Mouse (Mus musculus): ENCODE results near the gene Slc35d3. TPM values are rescaled to one million over a fixed set of nuclear protein-coding genes. Genes with fewer than 3 reads are reported as not detected.

The Slc35d3 gene
- polyA plus RNA-seq, 1 experiment: not detected

- H3ac ChIP-seq (ENCODE audit: control insufficient read depth, insufficient read length): no peak overlapping the region
- no peak overlapping the region for H3K4me3 ChIP-seq
- no peaks in the 10 kb centered on the region for H3K79me2 ChIP-seq (ENCODE audit: control insufficient read depth, insufficient read depth)
- TF ChIP-seq MAX (IDR thresholded peaks at IDR 0.05; ENCODE audit: low read depth) (no peak), TCF12 (IDR thresholded peaks at IDR 0.05; ENCODE audit: insufficient read depth, poor library complexity, severe bottlenecking) (no peak), MYOD1 (IDR thresholded peaks at IDR 0.05; ENCODE audit: control insufficient read depth in 1 of 3, insufficient read length in 2 of 3, low read depth in 2 of 3) (no peak), MYOG (IDR thresholded peaks at IDR 0.05; ENCODE audit: control insufficient read depth in 1 of 3, insufficient read depth in 1 of 3, insufficient read length in 2 of 3, low read depth in 2 of 3) (no peak), E2F4 (IDR thresholded peaks at IDR 0.05; ENCODE audit: insufficient read depth) (no peak), SRF (IDR thresholded peaks at IDR 0.05; ENCODE audit: control insufficient read depth, insufficient read length, low read depth) (no peak), POLR2AphosphoS2 (IDR thresholded peaks at IDR 0.05; ENCODE audit: insufficient read length, low read depth) (no peak), USF1 (IDR thresholded peaks at IDR 0.05; ENCODE audit: low read depth) (no peak), REST (IDR thresholded peaks at IDR 0.05; ENCODE audit: insufficient read depth, insufficient read length) (no peak), POLR2A (IDR thresholded peaks at IDR 0.05; ENCODE audit: insufficient read length, low read depth) (no peak)
- peaks cover 20% of the 10 kb centered on the region for H3K27me3 ChIP-seq (ENCODE audit: control insufficient read depth, insufficient read depth, insufficient read length)
- no peaks in the 10 kb centered on the region for H3K36me3 ChIP-seq (ENCODE audit: control insufficient read depth, insufficient read depth)
- H3K4me2 ChIP-seq (ENCODE audit: low read depth): no peak overlapping the region
These were observed 35.9 kb downstream of the Slc35d3 start for GRCm38 (mm10) chr10:19815371-19815770.

DNA sequence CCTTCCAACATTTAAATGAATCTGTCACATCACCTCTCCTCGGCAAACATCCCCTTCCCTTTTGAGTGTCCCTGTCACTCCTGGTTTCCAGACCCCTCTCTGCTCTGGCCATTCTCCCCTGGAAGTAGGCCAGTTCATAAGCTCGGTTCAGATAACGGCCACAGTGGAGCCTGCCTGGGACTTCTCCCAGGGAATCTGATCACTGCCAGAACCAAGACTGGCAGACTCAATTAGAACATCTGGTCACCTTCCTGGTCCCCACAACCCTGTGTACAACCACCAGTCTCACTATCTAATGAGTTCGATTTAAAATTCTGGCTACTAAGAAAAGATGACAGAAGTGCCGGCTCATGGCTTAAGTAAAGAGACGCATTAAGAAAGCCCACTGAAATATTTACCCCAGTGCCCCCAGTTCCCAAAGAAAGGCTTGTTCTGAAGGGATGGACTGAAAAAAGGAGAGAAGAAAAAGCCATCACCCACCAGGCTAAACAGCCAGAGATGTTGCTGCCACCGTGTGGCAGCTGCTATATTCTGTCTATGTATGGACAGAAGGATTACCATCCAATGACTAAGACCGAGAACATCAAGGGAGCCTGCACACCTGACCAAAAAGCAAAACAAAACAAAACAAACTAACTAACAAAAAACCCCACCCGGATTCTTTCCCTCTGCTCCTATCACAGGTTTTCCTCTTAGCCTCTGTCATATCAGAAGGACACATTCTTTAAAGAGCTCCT is 39.7 kb downstream of the Slc35d3 start:
- no peak for TF ChIP-seq MYOD1 (IDR thresholded peaks at IDR 0.05; ENCODE audit: control insufficient read depth in 1 of 3, insufficient read length in 2 of 3, low read depth in 2 of 3)
- no peak for TF ChIP-seq E2F4 (IDR thresholded peaks at IDR 0.05; ENCODE audit: insufficient read depth)
- TF ChIP-seq TCF12 (IDR thresholded peaks at IDR 0.05; ENCODE audit: insufficient read depth, poor library complexity, severe bottlenecking): no peak
- TF ChIP-seq MAX (IDR thresholded peaks at IDR 0.05; ENCODE audit: low read depth): no peak
- no peak for TF ChIP-seq POLR2AphosphoS2 (IDR thresholded peaks at IDR 0.05; ENCODE audit: insufficient read length, low read depth)
- TF ChIP-seq MYOG (IDR thresholded peaks at IDR 0.05; ENCODE audit: control insufficient read depth in 1 of 3, insufficient read depth in 1 of 3, insufficient read length in 2 of 3, low read depth in 2 of 3): no peak
- no peak for TF ChIP-seq POLR2A (IDR thresholded peaks at IDR 0.05; ENCODE audit: insufficient read length, low read depth)
- no peak for TF ChIP-seq TCF3 (IDR thresholded peaks at IDR 0.05; ENCODE audit: insufficient read length, low read depth)
- TF ChIP-seq SRF (IDR thresholded peaks at IDR 0.05; ENCODE audit: control insufficient read depth, insufficient read length, low read depth): no peak
- TF ChIP-seq CEBPB (IDR thresholded peaks at IDR 0.05; ENCODE audit: insufficient read depth, poor library complexity, severe bottlenecking): no peak
- TF ChIP-seq USF1 (IDR thresholded peaks at IDR 0.05; ENCODE audit: low read depth): no peak
- no peak for TF ChIP-seq REST (IDR thresholded peaks at IDR 0.05; ENCODE audit: insufficient read depth, insufficient read length)
- H3K4me2 ChIP-seq (ENCODE audit: low read depth): no peak overlapping the region

GRCm38 (mm10) chr10:19804763-19805162 is 46.5 kb downstream of the Slc35d3 start:
- peaks cover 6% of the 10 kb centered on the region for H3K27me3 ChIP-seq (ENCODE audit: control insufficient read depth, insufficient read depth, insufficient read length)

More for the DNA sequence above, 39.7 kb downstream of the Slc35d3 start:
- Histone ChIP-seq H3K27me3 (ENCODE audit: control insufficient read depth, insufficient read depth, insufficient read length) (peaks cover 13% of the 10 kb centered on the region), H3K79me2 (ENCODE audit: control insufficient read depth, insufficient read depth) (no peaks in the 10 kb centered on the region), H3ac (ENCODE audit: control insufficient read depth, insufficient read length) (no peak overlapping the region), H3K36me3 (ENCODE audit: control insufficient read depth, insufficient read depth) (no peaks in the 10 kb centered on the region), H3K4me3 (no peak overlapping the region)

GRCm38 (mm10) chr10:19802958-19803357 is 48.3 kb downstream of the Slc35d3 start:
- no peak overlapping the region for H3K4me2 ChIP-seq (ENCODE audit: low read depth)
- no peak overlapping the region for H3ac ChIP-seq (ENCODE audit: control insufficient read depth, insufficient read length)
- no peaks in the 10 kb centered on the region for H3K79me2 ChIP-seq (ENCODE audit: control insufficient read depth, insufficient read depth)
- no peak for TF ChIP-seq MYOG (IDR thresholded peaks at IDR 0.05; ENCODE audit: control insufficient read depth in 1 of 3, insufficient read depth in 1 of 3, insufficient read length in 2 of 3, low read depth in 2 of 3)
- TF ChIP-seq USF1 (IDR thresholded peaks at IDR 0.05; ENCODE audit: low read depth): no peak
- TF ChIP-seq POLR2AphosphoS2 (IDR thresholded peaks at IDR 0.05; ENCODE audit: insufficient read length, low read depth): no peak
- no peak for TF ChIP-seq POLR2A (IDR thresholded peaks at IDR 0.05; ENCODE audit: insufficient read length, low read depth)
- TF ChIP-seq E2F4 (IDR thresholded peaks at IDR 0.05; ENCODE audit: insufficient read depth): no peak
- TF ChIP-seq TCF12 (IDR thresholded peaks at IDR 0.05; ENCODE audit: insufficient read depth, poor library complexity, severe bottlenecking): no peak
- TF ChIP-seq MYOD1 (IDR thresholded peaks at IDR 0.05; ENCODE audit: control insufficient read depth in 1 of 3, insufficient read length in 2 of 3, low read depth in 2 of 3): no peak
- TF ChIP-seq CEBPB (IDR thresholded peaks at IDR 0.05; ENCODE audit: insufficient read depth, poor library complexity, severe bottlenecking): no peak
- no peak for TF ChIP-seq SRF (IDR thresholded peaks at IDR 0.05; ENCODE audit: control insufficient read depth, insufficient read length, low read depth)
- TF ChIP-seq TCF3 (IDR thresholded peaks at IDR 0.05; ENCODE audit: insufficient read length, low read depth): no peak
- no peak for TF ChIP-seq MAX (IDR thresholded peaks at IDR 0.05; ENCODE audit: low read depth)
- TF ChIP-seq REST (IDR thresholded peaks at IDR 0.05; ENCODE audit: insufficient read depth, insufficient read length): no peak
- H3K4me3 ChIP-seq: no peak overlapping the region
- H3K27me3 ChIP-seq (ENCODE audit: control insufficient read depth, insufficient read depth, insufficient read length): peaks cover 6% of the 10 kb centered on the region
- H3K36me3 ChIP-seq (ENCODE audit: control insufficient read depth, insufficient read depth): no peaks in the 10 kb centered on the region

More at GRCm38 (mm10) chr10:19804763-19805162, 46.5 kb downstream of the Slc35d3 start:
- Histone ChIP-seq H3ac (ENCODE audit: control insufficient read depth, insufficient read length) (no peak overlapping the region), H3K36me3 (ENCODE audit: control insufficient read depth, insufficient read depth) (no peaks in the 10 kb centered on the region), H3K79me2 (ENCODE audit: control insufficient read depth, insufficient read depth) (no peaks in the 10 kb centered on the region), H3K4me3 (no peak overlapping the region), H3K4me2 (ENCODE audit: low read depth) (no peak overlapping the region)
- TF ChIP-seq USF1 (IDR thresholded peaks at IDR 0.05; ENCODE audit: low read depth): no peak
- no peak for TF ChIP-seq E2F4 (IDR thresholded peaks at IDR 0.05; ENCODE audit: insufficient read depth)
- no peak for TF ChIP-seq POLR2AphosphoS2 (IDR thresholded peaks at IDR 0.05; ENCODE audit: insufficient read length, low read depth)
- no peak for TF ChIP-seq MYOG (IDR thresholded peaks at IDR 0.05; ENCODE audit: control insufficient read depth in 1 of 3, insufficient read depth in 1 of 3, insufficient read length in 2 of 3, low read depth in 2 of 3)
- TF ChIP-seq TCF3 (IDR thresholded peaks at IDR 0.05; ENCODE audit: insufficient read length, low read depth): no peak
- TF ChIP-seq REST (IDR thresholded peaks at IDR 0.05; ENCODE audit: insufficient read depth, insufficient read length): no peak
- TF ChIP-seq CEBPB (IDR thresholded peaks at IDR 0.05; ENCODE audit: insufficient read depth, poor library complexity, severe bottlenecking): no peak
- TF ChIP-seq POLR2A (IDR thresholded peaks at IDR 0.05; ENCODE audit: insufficient read length, low read depth): no peak
- TF ChIP-seq SRF (IDR thresholded peaks at IDR 0.05; ENCODE audit: control insufficient read depth, insufficient read length, low read depth): no peak
- TF ChIP-seq MYOD1 (IDR thresholded peaks at IDR 0.05; ENCODE audit: control insufficient read depth in 1 of 3, insufficient read length in 2 of 3, low read depth in 2 of 3): no peak
- TF ChIP-seq MAX (IDR thresholded peaks at IDR 0.05; ENCODE audit: low read depth): no peak

Other genes with a start within 250 kb of the Slc35d3 start
- gene Il22ra2, start 229.5 kb downstream of the Slc35d3 start, polyA plus RNA-seq (2012; fragmentation: generic; extraction: Trizol): not detected
- not detected for gene Il20ra, start 138.9 kb downstream of the Slc35d3 start, polyA plus RNA-seq (2012; fragmentation: generic; extraction: Trizol)
- 7.9 TPM for gene Pex7, start 56.2 kb upstream of the Slc35d3 start, polyA plus RNA-seq (2012; fragmentation: generic; extraction: Trizol)
- gene Map3k5, start 83.0 kb upstream of the Slc35d3 start, polyA plus RNA-seq (2012; fragmentation: generic; extraction: Trizol): 0.53 TPM